11 mouse cellular contexts compared by ENCODE assay signal in the genomic region with DNA sequence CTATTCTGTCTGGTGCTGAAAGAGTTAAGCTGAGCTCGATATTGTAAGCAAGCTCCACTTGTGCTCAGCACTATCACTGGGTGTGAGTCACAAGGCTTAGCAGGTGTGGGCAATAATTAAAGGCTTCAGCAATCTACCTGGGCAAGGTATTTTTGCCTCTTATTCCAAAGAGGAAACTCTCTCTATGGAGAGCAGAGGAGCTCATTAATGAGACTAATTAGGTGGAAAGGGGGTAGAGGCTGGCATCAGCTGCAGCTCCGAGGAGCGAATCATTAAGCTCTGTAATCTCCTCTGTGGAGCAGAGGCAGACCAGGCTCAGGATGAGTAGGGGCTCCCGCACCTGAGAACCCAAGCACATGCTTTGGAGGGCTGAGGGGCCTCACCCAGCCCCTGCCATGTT.
DNase-seq lines count a peak whose midpoint lies in the region; ATAC-seq lines count a peak whose summit lies in the region.
"Had no signal": no experiment of that assay in that cellular context is flagged by ENCODE, and none has a peak within 500 bp of the region (broad histone marks: within the 10 kb centered on the region; RNA-seq: fewer than 3 reads in every experiment).

No protein-coding gene starts in this region.

- 41% methylated on average over 4 of the region's 4 CpGs for WGBS in neural tube, embryonic 13.5 days
- WGBS in hindbrain, embryonic 15.5 days: 33% methylated on average over 4 of the region's 4 CpGs
- WGBS in midbrain, embryonic 16.5 days: 18% methylated on average over 4 of the region's 4 CpGs

- H3K4me3 ChIP-seq in neural tube, embryonic 13.5 days: no peak overlapping the region
- H3K4me3 ChIP-seq in hindbrain, embryonic 15.5 days: no peak overlapping the region
- no peak overlapping the region for H3K4me3 ChIP-seq in midbrain, embryonic 16.5 days (ENCODE audit: low read depth, low read length)
- H3K4me3 ChIP-seq: limb, embryonic 13.5 days had no signal

- H3K4me1 ChIP-seq in neural tube, embryonic 13.5 days (replicated peaks): peaks cover 37% of the 10 kb centered on the region
- H3K4me1 ChIP-seq in hindbrain, embryonic 15.5 days (replicated peaks): peaks cover 25% of the 10 kb centered on the region
- H3K4me1 ChIP-seq in midbrain, embryonic 16.5 days (ENCODE audit: control insufficient read depth, insufficient read depth, low read length): peaks cover 14% of the 10 kb centered on the region

- H3K4me2 ChIP-seq in neural tube, embryonic 13.5 days: peak overlapping the region; percentile 4; the same call in 1 of the 2 replicates
- H3K4me2 ChIP-seq in hindbrain, embryonic 15.5 days: no peak overlapping the region
- H3K4me2 ChIP-seq in midbrain, embryonic 16.5 days (ENCODE audit: low read length): no peak overlapping the region
- H3K4me2 ChIP-seq: limb, embryonic 13.5 days had no signal

- no peak for DNase-seq in neural tube, embryonic 10.5 days (ENCODE audit: extremely low spot score, low spot score)
- no peak for DNase-seq in gastrocnemius, postnatal 25 days
- DNase-seq in left cerebral cortex, postnatal 36 days (ENCODE audit: low spot score in 2 of 2): no peak
- no peak for DNase-seq in kidney, postnatal 4 days
- DNase-seq: adrenal gland, adult 8-10 months; cerebellum, adult 9-11 months had no signal

- no peaks in the 10 kb centered on the region for H3K36me3 ChIP-seq in neural tube, embryonic 13.5 days
- H3K36me3 ChIP-seq in hindbrain, embryonic 15.5 days: no peaks in the 10 kb centered on the region
- no peaks in the 10 kb centered on the region for H3K36me3 ChIP-seq in midbrain, embryonic 16.5 days (ENCODE audit: control insufficient read depth, insufficient read depth, low read length)

- no peak overlapping the region for H3K27ac ChIP-seq in neural tube, embryonic 13.5 days (replicated peaks)
- H3K27ac ChIP-seq in hindbrain, embryonic 15.5 days (replicated peaks): no peak overlapping the region
- H3K27ac ChIP-seq in midbrain, embryonic 16.5 days (ENCODE audit: low read length): peak overlapping the region; percentile 2; the same call in 1 of the 2 replicates
- H3K27ac ChIP-seq: limb, embryonic 13.5 days; macrophage had no signal

- intact Hi-C loops in left cerebral cortex, postnatal 36 days (cut with DNase I): no loop called here

- peak; percentile 66; the same call in 1 of the 2 replicates for ATAC-seq in neural tube, embryonic 13.5 days (ENCODE audit: low read depth)
- peak; percentile 70 for ATAC-seq in hindbrain, embryonic 15.5 days (ENCODE audit: low FRiP score, low read depth)
- peak; percentile 76 for ATAC-seq in midbrain, embryonic 16.5 days

- no peaks in the 10 kb centered on the region for H3K9me3 ChIP-seq in neural tube, embryonic 13.5 days
- no peaks in the 10 kb centered on the region for H3K9me3 ChIP-seq in hindbrain, embryonic 15.5 days
- no peaks in the 10 kb centered on the region for H3K9me3 ChIP-seq in midbrain, embryonic 16.5 days (replicated peaks; ENCODE audit: control insufficient read depth, low read length, poor library complexity, severe bottlenecking)
- H3K9me3 ChIP-seq: limb, embryonic 13.5 days had no signal

- peak overlapping the region; percentile 31; the same call in 1 of the 2 replicates for H3K9ac ChIP-seq in neural tube, embryonic 13.5 days
- H3K9ac ChIP-seq in hindbrain, embryonic 15.5 days: no peak overlapping the region
- H3K9ac ChIP-seq in midbrain, embryonic 16.5 days (ENCODE audit: low read depth, low read length): no peak overlapping the region
- H3K9ac ChIP-seq: limb, embryonic 13.5 days had no signal

- H3K27me3 ChIP-seq in neural tube, embryonic 13.5 days: no peaks in the 10 kb centered on the region
- H3K27me3 ChIP-seq in hindbrain, embryonic 15.5 days: no peaks in the 10 kb centered on the region
- H3K27me3 ChIP-seq in midbrain, embryonic 16.5 days (ENCODE audit: control insufficient read depth, insufficient read depth, low read depth, low read length): no peaks in the 10 kb centered on the region
- H3K27me3 ChIP-seq: limb, embryonic 13.5 days had no signal
